Mouse (Mus musculus): ENCODE measurements around the gene Pmel. TPM values are rescaled to one million over a fixed set of nuclear protein-coding genes. Genes with fewer than 3 reads are reported as not detected.

Gene Pmel
- polyA plus RNA-seq, 1 experiment from 2014 or later, result 4.7 TPM

DNA sequence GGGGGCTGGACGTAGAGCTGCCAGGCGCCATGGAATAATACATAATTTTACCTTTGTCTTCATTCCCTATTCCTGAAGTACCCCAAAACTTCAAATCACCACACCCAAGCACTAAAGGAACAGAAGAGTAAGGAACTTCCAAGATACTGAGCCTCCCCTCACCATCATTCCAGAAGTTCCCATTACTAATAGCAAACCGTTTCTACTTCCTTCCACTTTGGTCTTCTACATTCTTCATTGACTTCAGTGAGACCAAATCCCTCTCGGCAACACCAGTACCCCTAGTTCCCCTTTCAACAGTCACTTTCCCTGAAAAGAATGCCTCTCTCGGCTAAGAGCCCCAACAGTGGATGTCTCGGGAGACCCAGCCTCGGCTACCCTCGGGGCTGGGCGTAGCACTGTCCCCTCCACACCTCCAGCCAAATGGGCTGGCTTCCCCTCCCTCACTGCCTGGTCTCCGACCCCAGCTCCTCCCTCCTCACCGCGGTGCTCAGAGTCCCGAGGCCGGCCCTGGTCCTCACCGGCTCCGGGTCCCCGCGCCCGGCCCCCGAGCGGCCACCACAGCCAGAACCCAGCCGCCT is 8.5 kb upstream of the Pmel start:
- Histone ChIP-seq H3K9ac (ENCODE audit: low read length) (peak overlapping the region; percentile 91), H3K4me2 (ENCODE audit: low read length) (peak overlapping the region; percentile 78), H3K4me1 (ENCODE audit: control insufficient read depth in 2 of 2, insufficient read depth in 2 of 2, low read length in 2 of 2) (peaks cover 13 to 25% of the 10 kb centered on the region in 2 experiments), H3K36me3 (ENCODE audit: control insufficient read depth, insufficient read depth, low read length) (peaks cover 34% of the 10 kb centered on the region), H3K27me3 (ENCODE audit: control insufficient read depth, insufficient read depth, low read length) (no peaks in the 10 kb centered on the region), H3K27ac (replicated peaks in 1 of 2; ENCODE audit: control insufficient read depth in 1 of 2, insufficient read depth in 1 of 2, low read depth in 2 of 2, low read length in 2 of 2) (peak overlapping the region; percentile 97), H3K4me3 (ENCODE audit: control insufficient read depth in 1 of 2, insufficient read depth in 1 of 2, low read depth in 1 of 2, low read length in 2 of 2) (peak overlapping the region; percentile 77 to 87), H3K9me3 (ENCODE audit: control insufficient read depth, low read length) (no peaks in the 10 kb centered on the region)
- WGBS, result 1% methylated on average over 21 of the region's 22 CpGs
- ATAC-seq (ENCODE audit: insufficient number of reproducible peaks, insufficient read depth, low FRiP score, low read depth), result no peak

DNA sequence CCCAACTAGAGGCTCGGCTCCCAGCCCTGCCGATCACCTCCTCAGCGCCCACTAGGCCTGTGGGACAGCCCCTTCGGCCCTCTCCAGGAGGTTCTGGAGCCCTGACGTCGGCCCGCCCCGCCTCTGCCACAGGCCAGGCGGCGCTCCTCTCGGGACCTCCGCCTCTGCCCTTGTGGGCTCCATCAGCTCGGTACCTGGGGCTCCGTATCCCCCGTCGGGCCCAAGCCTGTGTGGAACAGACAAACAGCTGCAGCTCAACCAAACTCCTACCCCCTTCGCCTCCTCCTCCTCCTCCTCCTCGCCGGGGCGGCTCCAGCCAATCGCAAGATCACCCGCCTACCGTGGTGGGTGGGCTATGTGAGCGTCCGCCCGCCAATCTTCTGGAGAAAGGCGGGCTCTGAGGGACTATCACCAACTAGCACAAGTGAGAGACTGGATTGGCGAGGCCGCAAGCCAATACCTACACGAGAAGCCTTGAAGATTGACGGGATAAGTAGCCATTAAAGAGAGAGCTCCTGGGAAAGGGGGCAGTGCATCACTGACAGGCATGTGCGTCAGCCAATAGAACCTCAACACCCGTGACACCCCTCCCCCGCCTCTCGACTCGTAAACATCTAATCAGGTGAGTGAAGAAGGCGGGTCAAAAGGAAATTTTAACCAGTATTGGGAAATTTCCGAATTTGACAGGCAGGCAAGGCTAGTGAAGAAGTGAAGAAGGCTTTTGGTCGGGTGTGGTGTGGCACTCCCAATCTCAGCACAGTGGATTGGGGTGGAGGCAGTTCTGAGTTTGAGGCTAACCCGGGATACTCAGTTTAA is 7.8 kb upstream of the Pmel start, which contains the start of gene Rab5b:
Gene Rab5b (minus strand): TSS at position 273 of the 816 bp plus-strand sequence.
- Histone ChIP-seq H3K9me3 (ENCODE audit: control insufficient read depth, low read length) (no peaks in the 10 kb centered on the region), H3K4me2 (ENCODE audit: low read length) (peak within 1 kb of the TSS; percentile 78), H3K4me3 (ENCODE audit: control insufficient read depth in 1 of 2, insufficient read depth in 1 of 2, low read depth in 1 of 2, low read length in 2 of 2) (peak within 1 kb of the TSS; percentile 77 to 87), H3K27ac (replicated peaks in 1 of 2; ENCODE audit: control insufficient read depth in 1 of 2, insufficient read depth in 1 of 2, low read depth in 2 of 2, low read length in 2 of 2) (peak within 1 kb of the TSS; percentile 97), H3K27me3 (ENCODE audit: control insufficient read depth, insufficient read depth, low read length) (no peaks in the 10 kb centered on the region), H3K36me3 (ENCODE audit: control insufficient read depth, insufficient read depth, low read length) (peaks cover 41% of the 10 kb centered on the region), H3K4me1 (ENCODE audit: control insufficient read depth in 2 of 2, insufficient read depth in 2 of 2, low read length in 2 of 2) (peaks cover 13 to 25% of the 10 kb centered on the region in 2 experiments), H3K9ac (ENCODE audit: low read length) (peak within 1 kb of the TSS; percentile 91)
- ATAC-seq (ENCODE audit: insufficient number of reproducible peaks, insufficient read depth, low FRiP score, low read depth), result peak; percentile 98
- 2% methylated on average over 39 of the region's 40 CpGs for WGBS

GRCm38 (mm10) chr10:128697072-128697725 is 6.8 kb upstream of the Pmel start:
- H3K4me2 ChIP-seq (ENCODE audit: low read length), result peak overlapping the region; percentile 64; the same call in 1 of the 2 replicates
- peaks cover 51% of the 10 kb centered on the region for H3K36me3 ChIP-seq (ENCODE audit: control insufficient read depth, insufficient read depth, low read length)
- H3K4me1 ChIP-seq (ENCODE audit: control insufficient read depth in 2 of 2, insufficient read depth in 2 of 2, low read length in 2 of 2), result peaks cover 13 to 26% of the 10 kb centered on the region in 2 experiments
- H3K27me3 ChIP-seq (ENCODE audit: control insufficient read depth, insufficient read depth, low read length), result no peaks in the 10 kb centered on the region
- no peak overlapping the region for H3K9ac ChIP-seq (ENCODE audit: low read length)
- H3K9me3 ChIP-seq (ENCODE audit: control insufficient read depth, low read length), result no peaks in the 10 kb centered on the region
- ATAC-seq (ENCODE audit: insufficient number of reproducible peaks, insufficient read depth, low FRiP score, low read depth), result no peak
- no peak overlapping the region for H3K4me3 ChIP-seq (ENCODE audit: control insufficient read depth in 1 of 2, insufficient read depth in 1 of 2, low read depth in 1 of 2, low read length in 2 of 2)
- H3K27ac ChIP-seq (replicated peaks in 1 of 2; ENCODE audit: control insufficient read depth in 1 of 2, insufficient read depth in 1 of 2, low read depth in 2 of 2, low read length in 2 of 2), result peak overlapping the region; percentile 76 to 77; a peak in 2 of 4 replicates
- 91% methylated on average over 6 of the region's 6 CpGs for WGBS

- Histone ChIP-seq H3K9me3 (ENCODE audit: control insufficient read depth, low read length) (no peaks in the 10 kb centered on the region), H3K36me3 (ENCODE audit: control insufficient read depth, insufficient read depth, low read length) (peaks cover 58% of the 10 kb centered on the region), H3K27ac (replicated peaks in 1 of 2; ENCODE audit: control insufficient read depth in 1 of 2, insufficient read depth in 1 of 2, low read depth in 2 of 2, low read length in 2 of 2) (peak overlapping the region in 1 of 2 experiments; percentile 55; a peak in 2 of 4 replicates), H3K4me1 (ENCODE audit: control insufficient read depth in 2 of 2, insufficient read depth in 2 of 2, low read length in 2 of 2) (peaks cover 15 to 43% of the 10 kb centered on the region in 2 experiments), H3K9ac (ENCODE audit: low read length) (peak overlapping the region; percentile 38; the same call in 1 of the 2 replicates), H3K4me2 (ENCODE audit: low read length) (no peak overlapping the region), H3K4me3 (ENCODE audit: control insufficient read depth in 1 of 2, insufficient read depth in 1 of 2, low read depth in 1 of 2, low read length in 2 of 2) (no peak overlapping the region), H3K27me3 (ENCODE audit: control insufficient read depth, insufficient read depth, low read length) (no peaks in the 10 kb centered on the region)
- ATAC-seq (ENCODE audit: insufficient number of reproducible peaks, insufficient read depth, low FRiP score, low read depth), result no peak
- WGBS, result 76% methylated on average over 5 of the region's 5 CpGs
These were observed 5.0 kb upstream of the Pmel start for GRCm38 (mm10) chr10:128699006-128699405.

- no peaks in the 10 kb centered on the region for H3K27me3 ChIP-seq (ENCODE audit: control insufficient read depth, insufficient read depth, low read length)
- peaks cover 15 to 42% of the 10 kb centered on the region in 2 experiments for H3K4me1 ChIP-seq (ENCODE audit: control insufficient read depth in 2 of 2, insufficient read depth in 2 of 2, low read length in 2 of 2)
- peak overlapping the region in 1 of 2 experiments; percentile 55; a peak in 2 of 4 replicates for H3K27ac ChIP-seq (replicated peaks in 1 of 2; ENCODE audit: control insufficient read depth in 1 of 2, insufficient read depth in 1 of 2, low read depth in 2 of 2, low read length in 2 of 2)
- peaks cover 58% of the 10 kb centered on the region for H3K36me3 ChIP-seq (ENCODE audit: control insufficient read depth, insufficient read depth, low read length)
- ATAC-seq (ENCODE audit: insufficient number of reproducible peaks, insufficient read depth, low FRiP score, low read depth), result no peak
- H3K9ac ChIP-seq (ENCODE audit: low read length), result peak overlapping the region; percentile 38; the same call in 1 of the 2 replicates
- H3K4me3 ChIP-seq (ENCODE audit: control insufficient read depth in 1 of 2, insufficient read depth in 1 of 2, low read depth in 1 of 2, low read length in 2 of 2), result no peak overlapping the region
- WGBS, result 40% methylated on average over 11 of the region's 11 CpGs
- H3K9me3 ChIP-seq (ENCODE audit: control insufficient read depth, low read length), result no peaks in the 10 kb centered on the region
- H3K4me2 ChIP-seq (ENCODE audit: low read length), result no peak overlapping the region
These were observed 4.4 kb upstream of the Pmel start for GRCm38 (mm10) chr10:128699611-128700010.

GRCm38 (mm10) chr10:128700712-128701111 is 3.3 kb upstream of the Pmel start:
- no peak overlapping the region for H3K4me2 ChIP-seq (ENCODE audit: low read length)
- H3K9me3 ChIP-seq (ENCODE audit: control insufficient read depth, low read length), result no peaks in the 10 kb centered on the region
- H3K9ac ChIP-seq (ENCODE audit: low read length), result no peak overlapping the region
- H3K4me1 ChIP-seq (ENCODE audit: control insufficient read depth in 2 of 2, insufficient read depth in 2 of 2, low read length in 2 of 2), result peaks cover 18 to 35% of the 10 kb centered on the region in 2 experiments
- ATAC-seq (ENCODE audit: insufficient number of reproducible peaks, insufficient read depth, low FRiP score, low read depth), result no peak
- H3K27ac ChIP-seq (replicated peaks in 1 of 2; ENCODE audit: control insufficient read depth in 1 of 2, insufficient read depth in 1 of 2, low read depth in 2 of 2, low read length in 2 of 2), result no peak overlapping the region
- H3K27me3 ChIP-seq (ENCODE audit: control insufficient read depth, insufficient read depth, low read length), result no peaks in the 10 kb centered on the region
- peaks cover 58% of the 10 kb centered on the region for H3K36me3 ChIP-seq (ENCODE audit: control insufficient read depth, insufficient read depth, low read length)
- 92% methylated on average over 5 of the region's 5 CpGs for WGBS
- H3K4me3 ChIP-seq (ENCODE audit: control insufficient read depth in 1 of 2, insufficient read depth in 1 of 2, low read depth in 1 of 2, low read length in 2 of 2), result no peak overlapping the region

DNA sequence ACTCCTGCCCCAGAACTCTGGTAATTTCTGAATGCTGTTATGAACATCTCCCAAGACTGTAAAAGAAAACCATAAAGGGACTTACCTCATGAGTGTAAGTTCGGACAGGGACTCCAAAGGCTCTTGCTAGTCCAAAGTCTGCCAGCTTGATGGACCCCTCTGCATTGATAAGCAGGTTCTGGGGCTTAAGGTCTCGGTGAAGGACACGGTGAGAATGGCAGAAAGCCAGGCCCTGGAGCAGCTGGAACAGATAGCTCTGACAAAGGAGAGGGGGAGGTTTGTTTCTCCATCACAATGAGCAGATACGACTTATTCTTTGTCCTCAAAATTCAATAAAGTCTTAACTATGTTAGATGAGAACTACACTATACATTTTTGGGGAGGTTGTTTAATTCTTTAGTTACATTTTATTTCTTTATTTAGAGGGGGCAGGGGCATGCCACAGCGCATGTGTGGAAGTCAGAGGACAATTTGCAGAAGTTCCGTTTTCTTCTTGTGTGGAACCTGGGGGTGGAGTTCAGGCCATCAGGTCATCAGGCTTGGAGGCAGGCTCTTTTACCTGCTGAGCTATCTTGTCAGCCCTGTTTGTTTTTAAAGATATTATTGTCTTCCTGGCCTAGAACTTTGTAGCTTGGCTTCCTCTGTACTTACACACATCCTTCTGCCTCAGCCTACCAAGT is 1.5 kb upstream of the Pmel start:
- H3K9ac ChIP-seq (ENCODE audit: low read length), result 0 out of 2 replicates have a peak overlapping the region, but pooled peaks have one; percentile 21
- WGBS, result 44% methylated on average over 6 of the region's 6 CpGs
- peak overlapping the region in 1 of 2 experiments; percentile 39; a peak in 1 of 4 replicates for H3K27ac ChIP-seq (replicated peaks in 1 of 2; ENCODE audit: control insufficient read depth in 1 of 2, insufficient read depth in 1 of 2, low read depth in 2 of 2, low read length in 2 of 2)
- no peak overlapping the region for H3K4me3 ChIP-seq (ENCODE audit: control insufficient read depth in 1 of 2, insufficient read depth in 1 of 2, low read depth in 1 of 2, low read length in 2 of 2)
- no peaks in the 10 kb centered on the region for H3K27me3 ChIP-seq (ENCODE audit: control insufficient read depth, insufficient read depth, low read length)
- H3K9me3 ChIP-seq (ENCODE audit: control insufficient read depth, low read length), result no peaks in the 10 kb centered on the region
- peaks cover 57% of the 10 kb centered on the region for H3K36me3 ChIP-seq (ENCODE audit: control insufficient read depth, insufficient read depth, low read length)
- H3K4me1 ChIP-seq (ENCODE audit: control insufficient read depth in 2 of 2, insufficient read depth in 2 of 2, low read length in 2 of 2), result peaks cover 14 to 31% of the 10 kb centered on the region in 2 experiments
- ATAC-seq (ENCODE audit: insufficient number of reproducible peaks, insufficient read depth, low FRiP score, low read depth), result no peak
- 0 out of 2 replicates have a peak overlapping the region, but pooled peaks have one; percentile 13 for H3K4me2 ChIP-seq (ENCODE audit: low read length)

Measured in heart, embryonic 14.5 days (tissue).